Mouse (Mus musculus) limb, embryonic 14.5 days (tissue): ENCODE measurements at regions not wholly inside any gene's neighbourhood (a gene's known extent, or its start where the extent isn't known, plus 50 kb on each side); places are given as distances from the start of the nearest gene placed in this dataset.

Experiments used
- ATAC-seq: fragments of 200-750 bp; cut with Nextera tagmentation; 2 replicates; pipeline ENCODE4 v1.8.0; 2017; ENCODE audit warnings: low read depth, moderate number of reproducible peaks, moderate TSS enrichment; ENCODE audit not compliant: low FRiP score
- DNase-seq: peaks from one replicate; pipeline ENCODE4 v3.0.0-alpha.2; 2015; ENCODE audit warnings: low spot score
- H3K27ac ChIP-seq: fragments of 300-500 bp; sonication (generic); replicated peaks from 2 replicates; pipeline ENCODE4 v1.5.1; 2014; ENCODE audit warnings: low read depth, mild to moderate bottlenecking, low read length, moderate library complexity, mixed read lengths
- H3K27me3 ChIP-seq: fragments of 300-500 bp; sonication (generic); 2 replicates; pipeline ENCODE4 v1.6.1; 2014; ENCODE audit warnings: low read length, mixed read lengths; ENCODE audit not compliant: control insufficient read depth, insufficient read depth
- H3K36me3 ChIP-seq: fragments of 300-500 bp; sonication (generic); 2 replicates; pipeline ENCODE4 v1.6.1; 2014; ENCODE audit warnings: mild to moderate bottlenecking, low read length, moderate library complexity, mixed read lengths; ENCODE audit not compliant: control insufficient read depth, insufficient read depth
- H3K4me1 ChIP-seq: fragments of 300-500 bp; sonication (generic); 2 replicates; pipeline ENCODE4 v1.6.1; 2014; ENCODE audit warnings: antibody characterized with exemption, low read length, mixed read lengths; ENCODE audit not compliant: control insufficient read depth, insufficient read depth
- H3K4me2 ChIP-seq: fragments of 300-500 bp; sonication (generic); replicated peaks from 2 replicates; pipeline ENCODE4 v1.6.1; 2014; ENCODE audit warnings: low read depth, mild to moderate bottlenecking, low read length, moderate library complexity; ENCODE audit not compliant: severe bottlenecking
- H3K4me3 ChIP-seq: fragments of 300-500 bp; sonication (generic); replicated peaks from 2 replicates; pipeline ENCODE4 v1.5.1; 2014; ENCODE audit warnings: low read length
- H3K9ac ChIP-seq: fragments of 300-500 bp; sonication (generic); 2 replicates; pipeline ENCODE4 v1.6.1; 2014; ENCODE audit warnings: mild to moderate bottlenecking, low read depth, low read length, moderate library complexity; ENCODE audit not compliant: severe bottlenecking
- H3K9me3 ChIP-seq: fragments of 300-500 bp; sonication (generic); 2 replicates; pipeline ENCODE4 v1.6.1; 2016; ENCODE audit warnings: low read length; ENCODE audit not compliant: control insufficient read depth
- POLR2A ChIP-seq: fragments of 200-500 bp; IDR thresholded peaks from 2 replicates; pipeline ENCODE4 v1.8.0; 2012; ENCODE audit warnings: inconsistent platforms, mild to moderate bottlenecking, moderate library complexity, borderline replicate concordance; ENCODE audit not compliant: insufficient read depth, insufficient read length; ENCODE audit errors: extremely low read depth
- whole genome bisulfite sequencing: fragments of 180-500 bp; shearing (Covaris S2); extraction: QIAGEN DNeasy Blood & Tissue Kit; methylation state at CpG from one replicate; pipeline ENCODE4 v1.1.7; 2014; 5-methylcytosine and 5-hydroxymethylcytosine counted together

DNA sequence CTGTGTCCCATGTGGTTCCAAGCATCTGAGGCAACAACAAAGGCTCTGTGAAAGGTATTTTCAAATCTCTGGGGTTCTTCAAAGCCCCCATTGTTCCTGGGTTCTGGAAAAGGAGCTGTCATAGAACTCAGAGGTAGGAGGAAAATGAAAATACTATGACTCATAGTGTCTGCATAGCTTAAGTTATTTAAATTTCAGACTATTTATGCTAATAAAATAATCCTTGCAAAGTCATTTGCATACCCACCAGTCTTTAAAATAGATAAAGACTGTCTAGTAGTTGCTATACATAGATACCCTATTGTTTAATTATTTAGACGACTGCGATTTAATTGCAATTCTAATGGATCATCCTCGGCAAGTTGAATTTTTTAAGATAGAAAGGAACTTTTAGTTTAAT is 73.9 kb upstream of the Gm4737 start:
- Histone ChIP-seq H3K4me2 (no peak overlapping the region), H3K27ac (no peak overlapping the region), H3K9ac (no peak overlapping the region), H3K4me1 (no peaks in the 10 kb centered on the region), H3K4me3 (no peak overlapping the region), H3K27me3 (no peaks in the 10 kb centered on the region), H3K36me3 (no peaks in the 10 kb centered on the region), H3K9me3 (no peaks in the 10 kb centered on the region)
- no peak for DNase-seq
- WGBS, result 91% methylated on average over 3 of the region's 3 CpGs
- ATAC-seq, result no peak
- no peak for TF ChIP-seq POLR2A

DNA sequence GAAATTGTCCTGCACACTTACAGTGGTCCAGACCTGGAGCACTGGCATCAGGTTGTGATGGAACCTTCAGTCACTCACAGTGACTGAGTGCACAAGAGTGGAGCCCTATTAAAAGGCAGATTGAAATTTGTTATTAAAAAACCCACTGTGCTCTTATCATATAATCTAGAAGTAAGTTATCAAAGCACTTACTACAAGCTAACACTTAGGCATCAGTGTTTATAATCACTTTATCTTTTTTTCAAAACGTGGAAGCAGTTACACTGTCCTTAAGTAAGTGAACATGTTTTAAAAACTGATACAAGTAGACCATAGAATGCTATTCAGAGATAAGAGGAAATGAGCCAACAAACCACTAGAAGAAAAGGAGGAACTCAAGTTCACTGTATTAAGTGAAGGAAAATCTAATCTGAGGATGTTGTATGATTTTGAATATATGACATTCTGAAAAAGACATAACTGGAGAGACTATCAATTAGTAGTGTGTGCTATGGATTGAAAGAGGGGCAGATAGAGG is 68.3 kb upstream of the Gm4737 start:
- DNase-seq (no peak), ATAC-seq (no peak)
- Histone ChIP-seq H3K9ac (no peak overlapping the region), H3K4me1 (no peaks in the 10 kb centered on the region), H3K36me3 (no peaks in the 10 kb centered on the region), H3K4me2 (no peak overlapping the region), H3K9me3 (no peaks in the 10 kb centered on the region), H3K27ac (no peak overlapping the region), H3K27me3 (no peaks in the 10 kb centered on the region), H3K4me3 (no peak overlapping the region)
- 42% methylated on average over 1 of the region's 1 CpGs for WGBS
- no peak for TF ChIP-seq POLR2A

DNA sequence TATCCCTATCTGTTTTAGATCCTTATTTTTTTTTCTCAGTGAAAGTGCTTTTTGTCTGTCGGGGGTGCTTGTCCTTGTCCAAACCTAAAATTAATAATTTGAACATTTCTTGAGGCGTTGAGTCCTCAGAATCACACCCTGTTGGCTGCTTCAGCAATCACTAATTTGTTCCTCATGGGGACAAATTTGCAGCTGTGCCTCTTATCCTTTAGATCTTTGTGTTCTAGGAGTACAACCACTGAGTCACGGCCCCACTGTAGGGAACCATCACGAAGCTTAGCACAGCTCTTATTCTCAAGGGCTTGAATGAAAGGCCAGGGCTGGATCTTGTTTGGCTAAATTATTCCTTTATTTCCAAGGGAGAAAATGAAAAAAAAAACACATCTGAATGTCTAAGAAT is 57.6 kb upstream of the Gm4737 start:
- DNase-seq (no peak), ATAC-seq (no peak)
- 56% methylated on average over 4 of the region's 4 CpGs for WGBS
- Histone ChIP-seq H3K4me1 (no peaks in the 10 kb centered on the region), H3K4me2 (no peak overlapping the region), H3K36me3 (no peaks in the 10 kb centered on the region), H3K9ac (no peak overlapping the region), H3K9me3 (no peaks in the 10 kb centered on the region), H3K27ac (no peak overlapping the region), H3K4me3 (no peak overlapping the region), H3K27me3 (no peaks in the 10 kb centered on the region)
- TF ChIP-seq POLR2A, result no peak

DNA sequence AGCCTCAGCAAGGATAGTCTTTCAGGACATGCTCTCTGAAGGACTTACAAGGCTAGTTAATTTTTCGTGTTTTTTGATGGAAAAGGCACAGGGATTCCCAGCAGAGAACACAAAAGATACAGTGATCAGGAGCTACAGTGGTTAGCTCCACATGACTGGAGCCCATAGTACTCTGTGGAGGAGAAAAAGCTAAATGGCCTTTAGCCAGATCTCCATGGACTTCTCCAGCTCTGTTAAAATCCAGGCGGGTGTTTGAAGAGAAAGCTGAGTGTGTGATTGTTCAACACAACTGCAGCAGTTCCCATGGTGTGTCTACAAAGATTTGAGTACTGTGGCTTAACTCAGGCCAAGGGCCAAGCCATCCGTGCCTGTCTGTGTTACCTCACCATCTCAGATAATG is 57.0 kb upstream of the Gm4737 start:
- H3K27ac ChIP-seq, result no peak overlapping the region
- no peaks in the 10 kb centered on the region for H3K27me3 ChIP-seq
- WGBS, result 81% methylated on average over 3 of the region's 3 CpGs
- ATAC-seq (no peak), DNase-seq (no peak)
- H3K4me1 ChIP-seq, result no peaks in the 10 kb centered on the region
- no peaks in the 10 kb centered on the region for H3K9me3 ChIP-seq
- no peak for TF ChIP-seq POLR2A
- no peak overlapping the region for H3K4me2 ChIP-seq
- H3K9ac ChIP-seq, result no peak overlapping the region
- H3K4me3 ChIP-seq, result no peak overlapping the region
- no peaks in the 10 kb centered on the region for H3K36me3 ChIP-seq

DNA sequence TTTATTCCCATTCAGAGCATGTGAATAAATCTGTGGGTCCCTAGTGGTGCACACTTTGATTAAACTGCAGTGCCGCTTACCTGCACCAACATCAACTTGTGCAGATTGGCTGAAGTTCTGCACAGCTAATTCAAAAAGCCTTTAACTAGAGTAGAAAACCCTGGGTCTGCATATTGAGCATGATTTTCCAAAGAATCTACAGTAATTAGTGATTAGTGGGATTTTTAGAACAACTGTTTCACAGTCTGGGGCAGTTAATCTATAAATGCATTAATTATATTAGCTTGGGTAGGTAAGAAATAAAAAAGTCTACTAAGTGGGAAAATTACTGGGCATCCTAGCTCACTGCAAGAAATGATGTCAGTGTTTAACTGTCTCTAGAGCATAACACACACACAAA is 50.2 kb upstream of the Gm4737 start:
- no peak for TF ChIP-seq POLR2A
- Histone ChIP-seq H3K27me3 (no peaks in the 10 kb centered on the region), H3K4me3 (no peak overlapping the region), H3K36me3 (no peaks in the 10 kb centered on the region), H3K9ac (no peak overlapping the region), H3K4me2 (no peak overlapping the region), H3K27ac (no peak overlapping the region), H3K4me1 (no peaks in the 10 kb centered on the region), H3K9me3 (no peaks in the 10 kb centered on the region)
- 63% methylated on average over 1 of the region's 1 CpGs for WGBS
- ATAC-seq, result no peak
- no peak for DNase-seq
